Mouse (Mus musculus) ES-E14 (cell line): ENCODE results near the gene Hacd3. TPM values are rescaled to one million over a fixed set of nuclear protein-coding genes. Genes with fewer than 3 reads are reported as not detected.

ENCODE experiments used
- DNase-seq: peaks from one replicate; pipeline ENCODE4 v3.0.0-alpha.2; 2013; ENCODE audit warnings: low read depth, low spot score
- H3K27ac ChIP-seq: 2 replicates; pipeline ENCODE4 v1.5.1; 2012; ENCODE audit warnings: low read depth, mild to moderate bottlenecking, low read length, moderate library complexity, mixed read lengths; ENCODE audit not compliant: poor library complexity, insufficient read depth, severe bottlenecking
- H3K36me3 ChIP-seq: 2 replicates; pipeline ENCODE4 v1.6.1; 2012; ENCODE audit warnings: mild to moderate bottlenecking, low read length, moderate library complexity, mixed read lengths; ENCODE audit not compliant: control insufficient read depth, poor library complexity, insufficient read depth, severe bottlenecking
- H3K4me1 ChIP-seq, 2 experiments: fragments of 150-350 bp in 1 of 2; sonication (generic) in 1 of 2; 2 replicates each; pipeline ENCODE4 v1.6.1; 2012; ENCODE audit warnings: low read length in 2 of 2, mild to moderate bottlenecking in 1 of 2, mixed read lengths in 1 of 2; ENCODE audit not compliant: control insufficient read depth in 2 of 2, insufficient read depth in 2 of 2, poor library complexity in 1 of 2
- H3K4me3 ChIP-seq, 2 experiments: fragments of 150-350 bp in 1 of 2; sonication (generic) in 1 of 2; 2 replicates each; pipeline ENCODE4 v1.5.1; 2012; ENCODE audit warnings: low read length in 2 of 2, low read depth in 1 of 2, mild to moderate bottlenecking in 1 of 2, mixed read lengths in 1 of 2; ENCODE audit not compliant: insufficient read depth in 1 of 2, poor library complexity in 1 of 2, severe bottlenecking in 1 of 2
- H3K9ac ChIP-seq: 2 replicates; pipeline ENCODE4 v1.6.1; 2012; ENCODE audit warnings: low read depth, mild to moderate bottlenecking, low read length, mixed read lengths; ENCODE audit not compliant: poor library complexity, insufficient read depth, severe bottlenecking
- H3K9me3 ChIP-seq: fragments of 150-350 bp; sonication (generic); 2 replicates; pipeline ENCODE4 v1.6.1; 2012; ENCODE audit warnings: low read depth, mild to moderate bottlenecking, low read length; ENCODE audit not compliant: control insufficient read depth, insufficient read depth
- CHD2 ChIP-seq: IDR thresholded peaks from 2 replicates; pipeline ENCODE4 v1.6.1; 2014; ENCODE audit warnings: mild to moderate bottlenecking, low read depth, low read length, inconsistent platforms
- HCFC1 ChIP-seq: IDR thresholded peaks from 2 replicates; pipeline ENCODE4 v1.6.1; 2012; ENCODE audit warnings: low read length, inconsistent platforms, borderline replicate concordance; ENCODE audit not compliant: insufficient read depth
- MAFK ChIP-seq: IDR thresholded peaks from 2 replicates; pipeline ENCODE4 v1.6.1; 2014; ENCODE audit warnings: mild to moderate bottlenecking, low read depth, low read length, inconsistent platforms; ENCODE audit not compliant: insufficient read depth
- ZC3H11A ChIP-seq: IDR thresholded peaks from 2 replicates; pipeline ENCODE4 v1.6.1; 2012; ENCODE audit warnings: low read depth, mild to moderate bottlenecking, inconsistent platforms, low read length, borderline replicate concordance
- ZNF384 ChIP-seq: IDR thresholded peaks from 2 replicates; pipeline ENCODE4 v1.6.1; 2012; ENCODE audit warnings: low read depth, low read length, inconsistent platforms
- in situ Hi-C, 2 experiments: fragments of 600-800 bp; cut with MboI; formaldehyde crosslinking; loops; one replicate each; pipeline ENCODE4 v1.15.1; 2025; ENCODE audit warnings: low sequenced_read_pairs in 2 of 2, inconsistent platforms in 1 of 2; ENCODE audit not compliant: unreplicated experiment in 2 of 2
- total RNA-seq: library from RNA; depleted of rRNA; stranded (reverse); fragments of 300-350 nt; gene quantifications from 2 replicates; pipeline ENCODE4 v1.2.3, GENCODE M21; 2012

Hacd3 gene
- total RNA-seq, 1 experiment, result 50.1 TPM

GRCm38 (mm10) chr9:64941650-64942049, 79.8 kb downstream of the Hacd3 start:
- Histone ChIP-seq H3K27ac (no peak overlapping the region), H3K36me3 (no peaks in the 10 kb centered on the region), H3K4me3 (no peak overlapping the region), H3K9ac (no peak overlapping the region), H3K9me3 (no peaks in the 10 kb centered on the region), H3K4me1 (no peaks in the 10 kb centered on the region)
- DNase-seq, result no peak
- in situ Hi-C loops, result no loop called here
- TF ChIP-seq MAFK (no peak), HCFC1 (no peak)

GRCm38 (mm10) chr9:64940731-64941346, 80.7 kb downstream of the Hacd3 start:
- Histone ChIP-seq H3K9ac (no peak overlapping the region), H3K4me3 (no peak overlapping the region), H3K27ac (no peak overlapping the region), H3K36me3 (no peaks in the 10 kb centered on the region), H3K4me1 (peaks cover 0 to 3% of the 10 kb centered on the region in 2 experiments; a peak in 1 of 4 replicates), H3K9me3 (no peaks in the 10 kb centered on the region)
- in situ Hi-C loops, result no loop called here
- TF ChIP-seq HCFC1 (no peak), MAFK (no peak), ZC3H11A (no peak), CHD2 (no peak), ZNF384 (no peak)
- DNase-seq, result no peak

GRCm38 (mm10) chr9:64939790-64940189, 81.7 kb downstream of the Hacd3 start:
- TF ChIP-seq MAFK (no peak), ZNF384 (no peak), CHD2 (no peak), ZC3H11A (no peak), HCFC1 (no peak)
- Histone ChIP-seq H3K36me3 (no peaks in the 10 kb centered on the region), H3K4me1 (peaks cover 0 to 3% of the 10 kb centered on the region in 2 experiments; a peak in 1 of 4 replicates), H3K9ac (no peak overlapping the region), H3K27ac (no peak overlapping the region), H3K9me3 (no peaks in the 10 kb centered on the region), H3K4me3 (no peak overlapping the region)
- in situ Hi-C loops, result no loop called here
- no peak for DNase-seq

- no peak for DNase-seq
- Histone ChIP-seq H3K9me3 (no peaks in the 10 kb centered on the region), H3K27ac (no peak overlapping the region), H3K36me3 (no peaks in the 10 kb centered on the region), H3K4me1 (peaks cover 0 to 6% of the 10 kb centered on the region in 2 experiments; a peak in 1 of 4 replicates), H3K9ac (no peak overlapping the region), H3K4me3 (no peak overlapping the region)
- in situ Hi-C loops, result no loop called here
- no peak for TF ChIP-seq ZC3H11A
- no peak for TF ChIP-seq CHD2
- no peak for TF ChIP-seq MAFK
- no peak for TF ChIP-seq HCFC1
- no peak for TF ChIP-seq ZNF384
Observed at GRCm38 (mm10) chr9:64939281-64939680, 82.2 kb downstream of the Hacd3 start.

- Histone ChIP-seq H3K9ac (no peak overlapping the region), H3K36me3 (no peaks in the 10 kb centered on the region), H3K27ac (no peak overlapping the region), H3K4me1 (peaks cover 0 to 11% of the 10 kb centered on the region in 2 experiments; a peak in 1 of 4 replicates), H3K9me3 (no peaks in the 10 kb centered on the region), H3K4me3 (no peak overlapping the region)
- no peak for TF ChIP-seq CHD2
- no peak for TF ChIP-seq ZC3H11A
- no peak for TF ChIP-seq ZNF384
- TF ChIP-seq HCFC1, result no peak
- no peak for TF ChIP-seq MAFK
- no peak for DNase-seq
- in situ Hi-C loops, result no loop called here
Observed at GRCm38 (mm10) chr9:64938535-64938934, 83.0 kb downstream of the Hacd3 start.
